Mouse (Mus musculus) cerebellum, adult 2 months (tissue): ENCODE data around the gene Nr2f6.

Source experiments
- CTCF ChIP-seq: fragments of 200-500 bp; IDR thresholded peaks from 2 replicates; pipeline ENCODE4 v1.5.1; 2011; ENCODE audit warnings: low read depth, mild to moderate bottlenecking, control low read depth, low read length, moderate library complexity, borderline replicate concordance; ENCODE audit not compliant: insufficient read depth
- POLR2A ChIP-seq: fragments of 200-500 bp; IDR thresholded peaks from 2 replicates; pipeline ENCODE4 v1.6.1; 2011; ENCODE audit warnings: low read length, control low read depth, borderline replicate concordance; ENCODE audit not compliant: insufficient read depth

DNA sequence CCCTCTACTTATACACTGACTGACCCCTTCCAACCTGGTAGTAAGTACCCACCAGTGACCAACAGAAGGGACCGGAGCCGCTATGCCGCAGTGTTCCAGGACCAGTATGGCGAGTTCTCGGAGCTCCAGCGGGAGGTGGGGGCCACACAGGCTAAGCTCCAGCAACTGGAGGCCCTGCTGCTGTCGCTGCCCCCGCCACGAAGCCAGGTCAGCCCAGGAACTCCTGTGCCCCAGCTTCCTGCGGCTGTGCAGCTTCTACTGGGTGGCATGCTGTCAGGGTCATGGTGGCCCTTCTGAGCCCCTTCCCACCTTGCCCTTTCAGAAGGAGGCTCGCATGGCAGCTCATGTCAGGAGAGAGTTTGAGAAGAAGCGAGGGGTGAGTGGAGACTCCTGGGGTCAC is 9.3 kb downstream of the Nr2f6 start:
- TF ChIP-seq POLR2A, result no peak
- TF ChIP-seq CTCF, result no peak
